Mouse (Mus musculus): ENCODE results near the gene Vsig10.

- TF ChIP-seq FOSL1 (IDR thresholded peaks at IDR 0.05; ENCODE audit: insufficient read depth, low read length, poor library complexity, severe bottlenecking) (no peak), CTCF (IDR thresholded peaks at IDR 0.05; ENCODE audit: control insufficient read depth, insufficient read depth, insufficient read length) (no peak), MYOG (IDR thresholded peaks at IDR 0.05; ENCODE audit: control insufficient read depth, extremely low read depth, insufficient read length) (no peak), MAX (IDR thresholded peaks at IDR 0.05) (no peak), USF1 (IDR thresholded peaks at IDR 0.05; ENCODE audit: low read depth) (no peak), MYOD1 (IDR thresholded peaks at IDR 0.05; ENCODE audit: control insufficient read depth, insufficient read length, low read depth) (no peak), CEBPB (IDR thresholded peaks at IDR 0.05; ENCODE audit: low read depth) (no peak)
Observed at GRCm38 (mm10) chr5:117313420-117313819, 5.5 kb upstream of the Vsig10 start.
